Mouse (Mus musculus): ENCODE measurements around the gene Gm49403.
"Not testable (repeated sequence)": the region's sequence is repeated elsewhere in the genome, so short reads cannot be mapped to it uniquely, and the experiment has no call there.

The Gm49403 gene

DNA sequence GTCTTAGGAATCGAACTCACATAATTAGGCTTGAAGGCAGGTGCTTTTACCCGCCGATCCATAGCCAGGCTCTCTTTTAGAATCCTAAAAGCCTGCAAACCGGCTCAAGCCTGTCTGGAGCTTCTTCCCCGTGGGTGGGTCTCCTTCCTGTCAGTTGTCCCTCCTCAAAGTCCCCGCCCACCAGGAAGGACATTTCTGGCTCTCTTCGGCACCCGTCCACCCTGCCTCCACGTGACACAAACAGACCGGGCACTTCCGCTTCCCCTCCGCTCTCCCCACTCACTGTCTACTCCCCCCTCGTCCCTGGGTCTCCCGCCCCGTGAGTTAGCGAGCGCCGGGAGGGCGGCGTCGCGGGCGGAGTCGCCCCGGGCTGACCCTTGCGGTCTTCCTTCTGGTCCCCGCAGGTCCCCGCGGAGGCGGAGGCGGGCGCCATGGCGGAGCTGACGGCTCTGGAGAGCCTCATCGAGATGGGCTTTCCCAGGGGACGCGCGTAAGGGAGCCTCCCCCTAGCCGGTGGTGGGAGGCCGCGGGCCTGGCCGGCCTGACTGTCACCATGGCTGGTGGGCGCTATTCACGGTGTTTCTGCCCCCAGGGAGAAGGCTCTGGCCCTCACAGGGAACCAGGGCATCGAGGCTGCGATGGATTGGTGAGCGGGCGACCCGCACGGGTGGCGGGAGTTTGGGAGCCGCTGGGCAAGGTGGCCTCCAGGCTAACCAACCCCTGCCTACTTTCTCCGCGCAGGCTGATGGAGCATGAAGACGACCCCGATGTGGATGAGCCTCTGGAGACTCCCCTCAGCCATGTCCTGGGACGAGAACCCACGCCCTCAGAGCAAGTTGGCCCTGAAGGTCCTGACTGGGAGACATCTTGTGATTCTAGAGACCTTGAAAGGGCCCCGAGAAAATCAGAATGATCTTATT lies 12.2 kb upstream of the Gm49403 start, which contains the start of gene Ubxn1:
TSS of gene Ubxn1 (plus strand) at position 230 of the 920 bp plus-strand sequence.
- peak; percentile 98 for DNase-seq

DNA sequence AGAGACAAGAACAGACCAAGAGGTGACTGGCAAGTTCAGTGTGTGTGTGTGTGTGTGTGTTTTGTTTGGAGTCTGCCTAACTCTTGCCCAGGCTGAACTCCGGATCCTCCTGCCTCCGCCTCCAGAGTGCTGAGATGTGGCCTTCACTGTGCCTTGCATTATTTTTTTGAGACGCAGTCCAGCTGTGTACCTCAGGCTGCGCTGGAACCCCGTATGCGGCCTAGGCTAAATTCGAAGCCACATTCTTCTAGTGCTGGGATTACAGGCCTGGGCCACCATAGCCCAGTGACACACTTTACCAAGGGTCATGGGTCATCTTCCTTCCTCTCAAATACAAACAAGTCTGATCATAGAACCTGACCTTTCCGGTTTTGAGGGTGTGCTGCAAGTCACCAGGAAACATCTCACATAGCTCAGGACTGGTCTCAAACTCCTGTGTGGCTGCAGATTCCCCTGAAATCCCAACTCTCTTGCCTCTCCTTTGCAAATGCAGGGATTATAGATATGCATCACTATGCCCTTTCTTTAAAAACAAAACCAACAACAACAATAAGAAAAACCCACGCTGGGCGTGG lies 11.4 kb upstream of the Gm49403 start:
- no peak for DNase-seq

DNA sequence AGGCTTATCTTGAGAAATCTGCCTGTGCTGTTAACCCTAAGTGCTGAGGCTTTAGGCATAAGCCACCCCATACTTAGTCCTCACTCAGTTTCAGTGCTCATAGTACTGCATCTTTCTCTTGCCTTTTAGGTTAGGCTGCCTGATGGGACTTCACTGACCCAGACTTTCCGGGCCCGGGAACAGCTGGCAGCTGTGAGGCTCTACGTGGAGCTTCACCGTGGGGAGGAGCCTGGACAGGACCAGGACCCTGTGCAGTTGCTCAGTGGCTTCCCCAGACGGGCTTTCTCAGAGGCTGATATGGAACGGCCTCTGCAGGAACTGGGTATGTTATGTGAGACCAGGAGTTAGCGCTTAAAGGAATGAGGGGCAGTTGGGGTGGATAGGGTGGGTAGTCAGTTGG lies 8.7 kb upstream of the Gm49403 start:
- DNase-seq, result no peak

DNA sequence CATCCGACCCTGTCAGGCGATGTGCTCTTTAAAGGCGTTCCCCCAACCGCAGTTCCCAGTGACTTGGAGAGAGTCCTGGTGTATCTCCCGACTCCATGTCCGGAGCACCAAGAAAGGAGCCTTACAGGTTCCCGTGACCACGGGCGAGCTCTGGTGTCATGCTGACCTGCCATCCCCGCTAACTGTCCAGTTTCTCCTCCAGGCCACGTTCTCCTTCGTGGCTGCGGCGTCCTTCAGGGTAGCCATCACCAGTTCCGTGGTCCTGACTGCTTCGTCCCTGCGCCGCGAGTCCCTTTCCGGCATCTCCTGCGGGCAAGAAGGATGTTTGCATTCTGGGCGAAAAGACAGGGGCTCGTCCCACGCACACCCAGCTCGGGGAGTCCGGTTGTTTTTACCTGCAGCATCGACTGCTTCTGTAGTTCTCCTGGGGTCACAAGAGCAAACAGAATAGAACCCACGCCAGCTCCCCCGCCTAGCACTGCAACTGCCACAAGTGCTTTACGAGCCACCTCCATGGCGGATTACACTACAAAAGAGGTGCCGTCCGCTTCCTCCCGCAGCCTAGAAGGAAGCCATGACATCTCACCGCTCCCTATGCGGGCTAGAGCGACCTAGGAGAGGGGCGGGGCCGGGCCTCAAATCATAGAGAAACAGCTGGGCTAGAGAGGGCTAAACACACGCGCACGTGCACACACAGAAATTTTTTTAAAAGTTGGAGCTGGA lies 3.3 kb upstream of the Gm49403 start, which contains the start of gene Uqcc3:
TSS of gene Uqcc3 (minus strand) at position 613 of the 723 bp plus-strand sequence.
- DNase-seq, result peak; percentile 93

DNA sequence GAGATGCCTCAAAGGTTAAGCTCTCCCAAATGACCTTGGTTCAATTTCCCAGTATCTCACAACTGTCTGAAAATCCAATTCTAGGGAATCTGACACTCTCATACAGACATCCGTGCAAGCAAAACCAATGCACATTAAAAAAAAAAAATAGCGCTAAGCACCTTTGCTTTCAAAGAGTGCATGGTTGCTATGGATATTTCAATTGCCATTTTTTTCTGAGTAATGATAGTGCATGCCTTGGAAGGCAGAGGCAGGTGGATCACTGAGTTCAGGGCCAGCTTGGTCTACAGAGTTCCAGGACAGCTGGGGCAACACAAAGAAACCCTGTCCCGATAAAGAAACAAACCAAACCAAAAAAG lies 2.7 kb upstream of the Gm49403 start:
- no peak for DNase-seq

DNA sequence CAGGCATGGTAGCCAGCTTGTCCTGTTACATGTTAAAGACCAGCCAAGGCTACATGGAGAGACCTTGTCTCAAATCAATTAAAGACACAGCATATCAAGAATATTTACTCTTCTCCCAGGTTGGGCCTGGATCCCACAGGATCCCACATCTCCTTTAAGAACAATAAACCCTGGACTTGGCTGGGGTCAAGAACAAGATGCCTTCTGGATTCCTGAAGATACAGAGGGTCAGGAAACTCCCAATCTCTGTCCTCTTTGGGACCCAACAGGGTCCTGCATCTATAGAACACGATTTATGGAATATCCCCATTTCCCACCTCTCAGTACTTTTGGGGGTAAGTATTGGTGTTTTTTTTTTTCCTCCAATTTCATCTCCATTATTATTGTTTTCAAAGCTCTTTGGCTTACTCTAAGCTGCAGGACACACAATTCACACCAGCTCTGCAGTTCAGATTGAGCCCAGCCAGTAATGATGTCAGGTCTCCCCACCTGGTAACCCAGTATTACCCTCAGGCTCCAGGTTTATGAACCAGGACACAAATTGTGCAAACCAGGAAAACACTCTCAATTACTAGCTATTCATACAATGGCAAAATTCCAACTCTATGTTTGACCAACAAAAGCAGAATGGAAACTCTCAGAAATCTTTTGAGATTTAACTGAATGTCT lies 3.3 kb downstream of the Gm49403 start:
- DNase-seq, result no peak

DNA sequence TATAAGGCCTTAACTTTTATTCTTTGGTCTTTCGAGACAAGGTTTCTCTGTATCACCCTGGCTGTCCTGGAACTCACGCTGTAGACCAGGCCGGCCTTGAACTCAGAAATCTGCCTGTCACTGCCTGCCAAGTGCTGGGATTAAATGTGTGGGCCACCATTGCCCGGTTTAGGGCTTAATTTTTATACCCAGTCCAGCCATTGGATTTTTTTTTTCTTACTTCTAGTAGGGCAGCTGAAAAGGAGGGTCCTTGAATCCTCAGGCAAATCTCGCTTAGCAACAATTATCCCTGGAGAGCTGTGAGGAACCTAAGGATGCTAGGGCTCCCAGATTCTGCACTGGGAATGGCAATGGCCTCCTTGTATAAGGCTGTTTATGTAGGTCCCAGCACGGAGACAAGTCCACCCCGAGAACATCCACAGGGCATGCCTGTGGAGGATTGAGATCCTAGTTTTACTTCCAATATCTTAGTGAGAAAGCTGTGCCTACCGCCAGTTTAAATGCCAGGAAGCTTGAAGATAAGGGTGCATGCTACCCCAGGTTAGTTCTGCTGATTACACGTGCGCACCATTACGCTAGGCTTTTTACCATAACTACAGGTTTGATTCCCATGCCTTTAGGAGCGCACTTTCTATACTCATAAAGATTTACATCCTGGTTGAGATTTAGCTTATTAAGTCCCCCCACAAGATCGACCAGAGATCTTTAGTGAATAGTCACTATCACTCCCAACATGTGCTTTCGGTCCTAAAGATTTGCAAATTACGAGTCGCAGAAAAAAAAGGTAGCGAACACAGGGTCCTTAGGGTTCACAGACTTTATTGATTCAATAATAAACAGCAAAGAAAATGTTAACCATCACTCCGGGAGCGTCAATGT lies 4.1 kb downstream of the Gm49403 start:
- DNase-seq, result no peak

DNA sequence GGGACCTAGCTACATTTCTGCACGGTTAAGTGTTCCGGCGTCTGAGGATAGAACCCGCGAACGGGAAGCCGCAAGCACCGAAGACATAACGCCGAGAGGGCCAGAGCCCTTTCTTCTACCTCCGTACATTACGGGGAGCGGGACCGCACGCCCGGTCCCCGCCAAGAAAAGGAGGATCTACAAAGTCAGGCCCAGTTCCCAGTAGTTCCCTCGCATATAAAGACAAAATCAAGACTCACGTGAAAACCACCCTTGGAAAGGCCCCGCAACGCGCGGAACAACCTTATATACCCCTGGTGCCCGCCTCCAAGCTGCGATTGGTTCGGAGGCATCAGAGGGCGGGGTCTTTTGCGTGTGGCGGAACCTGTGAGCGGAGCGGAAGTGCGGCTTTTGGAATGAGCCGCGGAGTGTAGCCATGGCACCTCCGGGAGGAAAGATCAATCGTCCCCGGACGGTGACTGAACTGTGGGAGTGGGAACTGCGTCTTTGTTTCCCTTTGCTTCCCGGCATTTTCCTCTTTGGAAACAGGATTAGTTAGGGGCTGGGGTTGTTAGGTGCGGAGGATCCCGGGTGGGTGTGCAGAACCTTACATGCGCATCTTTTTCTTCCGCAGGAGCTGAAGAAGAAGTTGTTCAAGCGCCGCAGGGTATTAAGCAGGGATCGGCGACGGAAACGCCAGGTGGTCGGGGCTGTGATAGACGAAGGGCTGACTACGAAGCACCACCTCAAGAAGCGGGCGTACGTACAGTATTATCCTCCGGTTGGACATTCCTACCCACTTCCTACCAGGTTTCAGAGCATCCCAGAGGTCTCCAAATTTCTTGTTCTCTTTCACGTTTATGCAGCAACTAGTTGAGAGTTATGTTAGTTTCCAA lies 5.0 kb downstream of the Gm49403 start, which contains the start of the genes 1810009A15Rik and Gm49416:
TSS of gene 1810009A15Rik (plus strand) at position 343 of the 875 bp plus-strand sequence.
TSS of gene Gm49416 (plus strand) at position 416 of the 875 bp plus-strand sequence.
- DNase-seq, result peak; percentile 98 to 99

DNA sequence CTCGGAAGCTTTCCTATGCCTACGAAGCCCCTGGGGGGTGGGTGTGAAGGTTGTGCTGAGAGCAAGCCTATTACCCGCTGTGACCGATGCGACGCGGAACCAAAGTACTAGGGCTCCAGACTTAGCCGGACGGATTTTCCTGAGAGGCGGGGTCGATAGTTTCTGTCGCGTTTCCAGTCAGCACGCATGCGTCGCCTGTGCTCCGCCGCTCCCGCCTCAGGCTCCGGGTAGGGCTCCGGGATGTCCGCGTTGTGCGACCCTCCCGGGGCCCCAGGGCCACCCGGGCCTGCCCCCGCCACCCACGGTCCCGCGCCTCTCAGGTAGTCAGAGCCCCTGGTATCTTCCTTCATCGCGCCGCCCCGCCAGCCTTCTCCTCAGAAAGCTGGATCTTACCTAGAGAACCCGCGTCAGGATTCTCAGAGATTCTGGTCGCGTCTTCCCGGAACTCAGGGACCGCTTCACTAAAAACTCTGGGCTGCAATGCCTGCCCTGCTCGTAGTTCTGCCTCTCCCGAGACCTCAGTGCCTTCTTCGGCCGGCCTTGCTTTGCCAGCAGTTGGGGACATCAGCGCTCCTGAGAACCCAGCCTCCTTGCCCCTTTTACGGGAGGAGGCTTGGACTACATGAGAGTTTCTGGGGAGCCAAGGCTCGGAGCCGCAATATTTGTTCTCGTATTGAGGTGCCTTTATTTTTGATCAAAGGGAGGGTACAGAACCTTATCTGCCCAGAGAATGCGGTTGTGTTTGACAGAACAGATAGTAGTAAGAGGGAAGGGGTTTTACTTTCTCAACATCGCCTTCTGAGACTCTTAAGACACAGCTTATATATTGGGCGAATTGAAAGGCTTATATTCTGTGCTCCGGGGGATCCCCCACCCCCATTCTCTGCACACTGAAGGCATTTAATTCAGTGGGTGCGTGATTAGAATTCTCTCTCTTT lies 9.4 kb downstream of the Gm49403 start, which contains the start of gene Ints5:
TSS of gene Ints5 (plus strand) at position 177 of the 938 bp plus-strand sequence.
- DNase-seq, result peak; percentile 89 to 92

DNA sequence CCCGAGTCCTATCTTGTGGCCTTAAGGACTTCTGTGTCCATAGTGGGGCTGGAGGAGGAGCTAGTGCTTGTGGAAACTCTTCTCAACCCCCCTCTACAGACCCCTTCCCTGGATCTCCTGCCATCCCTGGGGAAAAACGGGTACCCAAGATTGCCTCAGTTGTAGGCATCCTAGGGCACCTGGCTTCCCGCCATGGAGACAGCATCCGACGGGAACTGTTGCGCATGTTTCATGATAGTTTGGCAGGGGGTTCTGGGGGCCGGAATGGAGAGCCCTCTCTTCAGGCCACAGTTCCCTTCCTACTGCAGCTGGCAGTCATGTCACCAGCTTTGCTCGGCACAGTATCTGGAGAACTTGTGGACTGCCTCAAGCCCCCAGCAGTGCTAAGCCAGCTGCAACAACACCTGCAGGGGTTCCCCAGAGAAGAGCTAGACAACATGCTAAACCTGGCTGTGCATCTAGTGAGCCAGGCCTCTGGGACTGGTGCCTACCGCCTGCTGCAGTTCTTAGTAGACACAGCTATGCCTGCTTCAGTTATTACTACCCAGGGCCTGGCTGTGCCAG lies 11.7 kb downstream of the Gm49403 start:
- peak; percentile 24 to 25 for DNase-seq

DNA sequence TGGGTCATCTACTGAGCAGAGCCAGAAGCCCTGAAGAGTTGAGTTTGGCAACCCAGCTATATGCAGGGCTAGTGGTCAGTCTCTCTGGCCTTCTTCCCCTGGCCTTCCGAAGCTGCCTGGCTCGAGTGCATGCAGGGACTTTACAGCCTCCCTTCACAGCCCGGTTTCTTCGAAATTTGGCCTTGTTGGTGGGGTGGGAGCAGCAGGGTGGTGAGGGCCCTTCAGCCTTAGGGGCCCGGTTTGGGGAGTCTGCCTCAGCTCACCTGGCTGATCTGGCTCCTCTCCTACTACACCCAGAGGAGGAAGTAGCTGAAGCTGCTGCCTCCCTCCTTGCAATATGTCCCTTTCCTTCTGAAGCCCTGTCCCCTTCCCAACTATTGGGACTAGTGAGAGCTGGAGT lies 12.5 kb downstream of the Gm49403 start:
- not testable (repeated sequence) for DNase-seq

DNA sequence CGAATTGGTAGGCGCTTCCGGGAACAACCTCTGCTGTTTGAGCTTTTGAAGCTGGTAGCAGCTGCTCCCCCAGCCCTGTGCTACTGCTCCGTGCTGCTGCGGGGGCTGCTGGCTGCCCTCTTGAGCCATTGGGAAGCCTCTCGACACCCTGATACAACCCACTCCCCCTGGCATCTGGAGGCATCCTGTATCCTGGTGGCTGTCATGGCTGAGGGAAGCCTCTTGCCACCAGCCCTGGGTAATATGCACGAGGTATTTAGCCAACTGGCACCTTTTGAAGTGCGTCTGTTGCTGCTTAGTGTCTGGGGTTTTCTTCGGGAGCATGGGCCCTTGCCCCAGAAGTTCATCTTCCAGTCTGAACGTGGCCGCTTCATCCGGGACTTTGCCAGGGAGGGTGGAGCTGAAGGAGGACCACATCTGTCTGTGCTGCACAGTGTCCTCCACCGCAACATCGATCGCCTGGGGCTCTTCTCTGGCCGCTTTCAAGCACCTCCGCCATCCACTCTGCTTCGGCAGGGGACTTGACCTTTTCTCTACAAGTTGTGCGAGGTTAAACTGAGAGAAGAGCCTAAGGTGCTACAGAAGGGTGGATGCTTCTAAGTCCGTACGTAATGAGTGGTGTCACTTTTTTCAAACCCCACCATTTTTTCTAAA lies 13.6 kb downstream of the Gm49403 start:
- DNase-seq, result peak; percentile 69

DNA sequence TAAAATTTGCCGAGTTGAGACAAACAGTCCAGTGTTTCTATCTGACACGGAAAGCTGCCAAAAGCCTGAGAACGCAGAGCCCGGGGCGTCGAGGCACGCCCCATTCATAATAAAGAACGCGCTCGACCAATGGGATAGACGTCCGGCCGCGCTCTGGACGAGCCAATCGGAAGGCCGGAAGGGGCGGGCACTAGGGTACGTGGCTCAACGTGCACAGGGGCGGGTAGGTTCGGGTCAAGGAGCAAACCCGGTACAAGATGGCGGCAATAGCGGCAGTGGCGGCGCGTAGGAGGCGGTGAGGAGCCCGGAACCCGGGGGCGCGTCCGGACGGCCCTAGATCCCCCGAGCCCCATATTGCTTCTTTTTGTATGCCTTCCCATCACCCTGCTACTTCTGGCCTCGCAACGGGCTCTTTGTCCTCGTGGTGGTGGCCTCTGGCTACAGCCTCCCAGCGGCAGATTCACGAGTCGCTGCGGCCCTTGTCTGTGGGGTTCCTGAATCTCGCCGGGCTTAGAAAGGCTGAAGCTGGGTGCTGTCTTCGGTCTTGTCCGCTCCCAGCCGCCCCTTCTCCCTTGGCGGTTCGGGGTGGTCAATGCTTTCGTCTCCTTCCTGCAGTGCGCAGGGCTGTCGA lies 14.2 kb downstream of the Gm49403 start, which contains the start of gene Ganab:
TSS of gene Ganab (plus strand) at position 207 of the 631 bp plus-strand sequence.
- peak; percentile 95 to 97 for DNase-seq

DNA sequence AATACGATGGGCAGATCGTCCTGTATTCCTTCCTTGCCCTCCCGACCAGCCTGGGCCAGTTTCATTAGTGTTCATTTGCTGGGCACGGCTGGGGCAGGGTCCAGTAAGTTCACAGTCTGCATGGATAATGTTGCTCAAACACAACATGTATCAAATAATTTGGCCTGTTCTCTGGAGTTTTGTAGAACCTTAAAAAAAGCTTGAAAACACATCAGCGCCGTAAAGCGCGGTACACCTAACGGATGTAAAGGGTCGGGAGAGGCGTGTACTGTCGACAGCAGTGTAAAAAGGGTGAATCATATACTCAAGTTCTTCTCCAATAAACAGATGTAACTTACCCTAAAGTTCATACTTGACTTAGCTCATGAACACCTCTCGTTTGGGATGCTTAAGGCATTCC lies 14.8 kb downstream of the Gm49403 start:
- DNase-seq, result no peak

DNA sequence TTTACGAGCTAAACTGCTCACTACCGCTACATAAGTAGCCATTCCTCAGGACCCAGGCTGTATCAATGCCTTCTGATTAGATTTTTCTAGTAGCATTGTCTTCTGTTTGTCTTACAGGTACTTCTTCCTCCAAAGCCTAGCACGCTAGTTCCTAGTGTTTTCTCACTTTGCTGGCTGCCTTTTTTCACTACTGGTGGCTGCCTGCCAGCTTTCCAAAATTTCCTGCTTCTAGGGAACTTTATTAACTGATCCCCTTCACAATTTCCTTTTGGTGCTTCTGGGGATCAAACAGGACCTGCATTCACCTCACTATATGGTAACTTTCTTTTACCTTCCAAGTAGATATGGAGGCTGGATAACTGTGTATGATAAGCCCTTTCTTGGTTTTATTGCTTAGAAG lies 15.3 kb downstream of the Gm49403 start:
- no peak for DNase-seq

DNA sequence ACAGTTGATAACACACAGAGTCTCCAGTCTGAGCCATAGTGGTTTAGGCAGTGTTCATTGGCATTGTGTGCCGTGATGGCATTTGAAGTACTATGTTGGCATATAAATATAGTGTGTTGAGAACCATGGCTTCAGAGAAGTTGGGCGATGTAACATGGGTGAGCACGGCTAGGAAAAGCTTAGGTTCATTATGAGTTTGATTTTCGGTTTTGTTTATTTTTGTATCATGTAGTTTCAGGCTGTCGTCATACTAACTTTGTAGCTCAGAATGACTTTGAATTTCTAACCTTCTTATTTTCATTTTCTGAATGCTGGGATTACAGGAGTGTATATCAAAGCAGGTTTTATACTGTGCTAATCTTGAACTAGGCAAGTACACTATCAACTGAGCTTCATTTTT lies 19.7 kb downstream of the Gm49403 start:
- DNase-seq, result no peak

DNA sequence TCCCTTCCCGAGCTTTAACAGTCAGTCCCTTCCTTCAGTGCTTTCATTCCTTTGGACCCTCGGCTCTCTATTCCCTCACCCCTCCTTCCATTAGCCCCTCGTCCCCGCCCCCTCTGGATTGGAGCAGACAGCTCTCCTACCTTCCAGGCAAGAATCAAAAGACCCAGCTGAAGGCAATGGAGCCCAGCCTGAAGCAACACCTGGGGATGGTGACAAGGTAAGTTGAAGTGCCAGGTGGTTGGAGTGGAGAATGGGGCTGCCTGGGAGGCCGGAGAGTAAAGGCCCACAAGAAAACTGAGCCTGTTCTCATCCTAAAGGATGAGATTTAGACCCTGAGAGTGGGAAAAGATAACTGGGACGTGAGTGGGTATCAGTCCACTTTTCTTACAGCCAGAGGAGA lies 24.8 kb downstream of the Gm49403 start:
- DNase-seq, result no peak

DNA sequence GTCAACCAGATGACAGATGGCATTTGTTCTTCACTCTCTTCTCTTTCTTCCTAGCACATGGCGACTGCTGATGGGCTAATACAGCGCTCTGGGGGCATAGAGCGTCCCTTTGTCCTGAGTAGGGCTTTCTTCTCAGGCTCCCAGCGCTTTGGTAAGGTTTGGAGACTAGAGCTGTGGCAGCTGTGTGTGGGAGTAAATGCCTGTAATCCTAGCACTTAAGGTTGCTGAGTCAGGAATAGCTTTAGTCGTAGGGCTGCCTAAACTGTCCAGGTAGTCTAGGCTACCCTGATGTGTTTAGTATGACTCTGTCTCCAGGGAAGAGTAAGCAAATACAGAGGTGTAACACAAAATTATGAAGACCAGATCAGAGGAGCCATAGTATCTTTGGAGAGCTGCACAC lies 28.1 kb downstream of the Gm49403 start:
- DNase-seq, result no peak

All from cerebellum, postnatal 10 days (tissue).